Mouse (Mus musculus) midbrain, embryonic 14.5 days (tissue): ENCODE data around the gene Slc39a5. TPM values are rescaled to one million over a fixed set of nuclear protein-coding genes. Genes with fewer than 3 reads are reported as not detected.

ENCODE experiments used
- ATAC-seq: fragments of 200-750 bp; cut with Nextera tagmentation; 2 replicates; pipeline ENCODE4 v1.8.0; 2017; ENCODE audit warnings: moderate number of reproducible peaks, moderate library complexity; ENCODE audit not compliant: low FRiP score, low TSS enrichment
- DNase-seq: peaks from one replicate; pipeline ENCODE4 v3.0.0-alpha.2; 2015
- H3K27ac ChIP-seq: fragments of 300-500 bp; sonication (generic); replicated peaks from 2 replicates; pipeline ENCODE4 v1.5.1; 2014; ENCODE audit warnings: mild to moderate bottlenecking, low read depth, low read length, moderate library complexity
- H3K27me3 ChIP-seq: fragments of 300-500 bp; sonication (generic); 2 replicates; pipeline ENCODE4 v1.6.1; 2014; ENCODE audit warnings: low read length, control low read depth, mixed read lengths; ENCODE audit not compliant: control insufficient read depth, insufficient read depth
- H3K36me3 ChIP-seq: fragments of 300-500 bp; sonication (generic); 2 replicates; pipeline ENCODE4 v1.6.1; 2014; ENCODE audit warnings: low read length, control low read depth; ENCODE audit not compliant: control insufficient read depth, insufficient read depth
- H3K4me1 ChIP-seq: fragments of 300-500 bp; sonication (generic); 2 replicates; pipeline ENCODE4 v1.6.1; 2014; ENCODE audit warnings: mild to moderate bottlenecking, antibody characterized with exemption, low read length, control low read depth; ENCODE audit not compliant: control insufficient read depth, insufficient read depth
- H3K4me2 ChIP-seq: fragments of 300-500 bp; sonication (generic); 2 replicates; pipeline ENCODE4 v1.6.1; 2014; ENCODE audit warnings: mild to moderate bottlenecking, low read length, moderate library complexity
- H3K4me3 ChIP-seq: fragments of 300-500 bp; sonication (generic); replicated peaks from 2 replicates; pipeline ENCODE4 v1.5.1; 2014; ENCODE audit warnings: low read depth, low read length
- H3K9ac ChIP-seq: fragments of 300-500 bp; sonication (generic); replicated peaks from 2 replicates; pipeline ENCODE4 v1.6.1; 2014; ENCODE audit warnings: mild to moderate bottlenecking, low read length, moderate library complexity
- H3K9me3 ChIP-seq: fragments of 300-500 bp; sonication (generic); 2 replicates; pipeline ENCODE4 v1.6.1; 2016; ENCODE audit warnings: low read length, control low read depth, mixed read lengths; ENCODE audit not compliant: control insufficient read depth
- WGBS: fragments of 180-500 bp; shearing (Covaris S2); extraction: QIAGEN DNeasy Blood & Tissue Kit; methylation state at CpG from one replicate; pipeline ENCODE4 v1.1.7; 2014; 5-methylcytosine and 5-hydroxymethylcytosine counted together
- polyA plus RNA-seq: library from polyadenylated mRNA; unstranded; fragments of >200 nt; fragmentation: Nextera tagmentation; extraction: Ambion mirVana; gene quantifications from 2 replicates; pipeline ENCODE4 v1.2.1, GENCODE M21; 2014

Slc39a5 gene
- polyA plus RNA-seq, 1 experiment from 2014 or later: not detected

- no peaks in the 10 kb centered on the region for H3K27me3 ChIP-seq
- no peak overlapping the region for H3K27ac ChIP-seq
- ATAC-seq (no peak), DNase-seq (no peak)
- no peaks in the 10 kb centered on the region for H3K9me3 ChIP-seq
- H3K4me3 ChIP-seq: no peak overlapping the region
- H3K4me1 ChIP-seq: no peaks in the 10 kb centered on the region
- 95% methylated on average over 7 of the region's 7 CpGs for WGBS
- H3K9ac ChIP-seq: no peak overlapping the region
- H3K36me3 ChIP-seq: peaks cover 98% of the 10 kb centered on the region
- no peak overlapping the region for H3K4me2 ChIP-seq
These were observed 15.1 kb downstream of the Slc39a5 start for GRCm38 (mm10) chr10:128385902-128386301.

DNA sequence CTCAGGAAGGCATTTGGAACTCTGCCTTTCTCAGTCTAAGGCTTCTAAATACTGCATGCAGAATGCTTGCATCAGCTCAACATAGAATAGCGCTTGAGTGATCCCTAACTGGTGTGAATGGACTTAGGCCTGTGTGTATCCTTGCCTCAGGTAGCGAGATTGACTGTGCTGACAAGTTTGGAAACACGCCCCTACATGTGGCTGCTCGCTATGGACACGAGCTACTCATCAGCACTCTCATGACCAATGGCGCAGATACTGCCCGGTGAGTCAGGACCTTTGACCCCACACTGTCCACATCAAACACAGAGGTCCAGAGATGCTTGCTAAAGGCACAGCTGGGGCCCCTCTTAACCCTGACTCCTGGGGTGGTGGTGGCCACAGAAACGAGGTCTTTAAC lies 18.5 kb downstream of the Slc39a5 start:
- Histone ChIP-seq H3K4me3 (no peak overlapping the region), H3K27me3 (no peaks in the 10 kb centered on the region), H3K4me1 (peaks cover 11% of the 10 kb centered on the region), H3K36me3 (peaks cover 91% of the 10 kb centered on the region), H3K9ac (no peak overlapping the region), H3K4me2 (no peak overlapping the region), H3K9me3 (no peaks in the 10 kb centered on the region), H3K27ac (no peak overlapping the region)
- ATAC-seq: no peak
- DNase-seq: no peak
- WGBS: 88% methylated on average over 8 of the region's 8 CpGs

- Histone ChIP-seq H3K4me2 (no peak overlapping the region), H3K27me3 (no peaks in the 10 kb centered on the region), H3K4me3 (no peak overlapping the region), H3K9ac (no peak overlapping the region), H3K36me3 (peaks cover 71% of the 10 kb centered on the region), H3K27ac (no peak overlapping the region), H3K9me3 (no peaks in the 10 kb centered on the region), H3K4me1 (peaks cover 15% of the 10 kb centered on the region)
- DNase-seq: no peak
- no peak for ATAC-seq
- WGBS: 88% methylated on average over 5 of the region's 5 CpGs
These were observed 20.5 kb downstream of the Slc39a5 start for GRCm38 (mm10) chr10:128380565-128380964.

DNA sequence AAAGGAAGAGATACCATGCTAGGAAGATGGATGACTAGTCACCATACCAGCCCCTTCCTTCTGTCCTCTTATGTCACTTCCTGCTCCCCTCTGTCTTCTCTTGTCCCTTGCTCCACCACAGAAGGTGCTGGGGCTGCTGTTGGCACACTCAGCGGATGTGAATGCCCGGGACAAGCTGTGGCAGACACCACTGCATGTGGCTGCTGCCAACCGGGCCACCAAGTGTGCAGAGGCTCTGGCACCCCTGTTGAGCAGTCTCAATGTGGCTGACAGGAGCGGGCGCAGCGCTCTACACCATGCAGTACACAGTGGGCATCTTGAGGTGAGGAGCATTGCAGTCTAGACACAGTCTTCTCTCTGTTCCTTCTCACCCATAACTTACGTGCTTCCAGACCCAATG lies 21.8 kb downstream of the Slc39a5 start:
- DNase-seq: no peak
- H3K4me1 ChIP-seq: peaks cover 15% of the 10 kb centered on the region
- ATAC-seq: no peak
- no peaks in the 10 kb centered on the region for H3K9me3 ChIP-seq
- H3K27ac ChIP-seq: no peak overlapping the region
- H3K4me2 ChIP-seq: no peak overlapping the region
- no peaks in the 10 kb centered on the region for H3K27me3 ChIP-seq
- WGBS: 99% methylated on average over 7 of the region's 7 CpGs
- H3K36me3 ChIP-seq: peaks cover 58% of the 10 kb centered on the region
- no peak overlapping the region for H3K4me3 ChIP-seq
- no peak overlapping the region; the same call in 1 of the 2 replicates for H3K9ac ChIP-seq

DNA sequence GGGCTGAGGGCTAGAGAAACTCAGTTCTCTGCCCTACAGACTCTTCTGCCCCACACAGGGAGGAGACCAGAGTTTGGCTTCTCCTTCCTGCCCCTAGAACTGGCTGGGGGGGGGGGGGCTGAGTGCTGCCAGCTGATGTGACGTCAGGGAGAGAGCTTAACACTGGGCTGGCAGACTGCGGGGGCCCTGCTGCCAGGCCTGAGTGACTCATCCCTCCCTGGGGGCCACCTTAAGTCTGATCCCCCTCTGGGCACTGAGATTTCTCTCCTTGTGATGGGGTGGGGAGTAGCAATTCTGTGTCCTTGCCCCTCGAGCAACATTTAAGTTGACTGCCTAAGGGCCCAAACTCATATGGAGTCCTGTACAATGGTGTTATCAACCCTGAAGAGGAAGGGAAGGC lies 22.6 kb downstream of the Slc39a5 start:
- ATAC-seq: no peak
- peak overlapping the region; percentile 79 for H3K4me2 ChIP-seq
- WGBS: 30% methylated on average over 3 of the region's 3 CpGs
- DNase-seq: no peak
- peaks cover 15% of the 10 kb centered on the region for H3K4me1 ChIP-seq
- H3K36me3 ChIP-seq: peaks cover 50% of the 10 kb centered on the region
- peak overlapping the region; percentile 99 for H3K9ac ChIP-seq
- no peaks in the 10 kb centered on the region for H3K27me3 ChIP-seq
- H3K27ac ChIP-seq: peak overlapping the region; percentile 96; the same call in 1 of the 2 replicates
- H3K4me3 ChIP-seq: peak overlapping the region; percentile 99
- H3K9me3 ChIP-seq: no peaks in the 10 kb centered on the region

- H3K36me3 ChIP-seq: peaks cover 46% of the 10 kb centered on the region
- no peaks in the 10 kb centered on the region for H3K9me3 ChIP-seq
- H3K4me3 ChIP-seq: peak overlapping the region; percentile 99
- no peaks in the 10 kb centered on the region for H3K27me3 ChIP-seq
- H3K27ac ChIP-seq: peak overlapping the region; percentile 96
- H3K4me2 ChIP-seq: peak overlapping the region; percentile 79
- no peak for DNase-seq
- H3K4me1 ChIP-seq: peaks cover 15% of the 10 kb centered on the region
- WGBS: 57% methylated on average over 14 of the region's 14 CpGs
- H3K9ac ChIP-seq: peak overlapping the region; percentile 99
- no peak for ATAC-seq
These were observed 23.0 kb downstream of the Slc39a5 start for GRCm38 (mm10) chr10:128377940-128378448.

DNA sequence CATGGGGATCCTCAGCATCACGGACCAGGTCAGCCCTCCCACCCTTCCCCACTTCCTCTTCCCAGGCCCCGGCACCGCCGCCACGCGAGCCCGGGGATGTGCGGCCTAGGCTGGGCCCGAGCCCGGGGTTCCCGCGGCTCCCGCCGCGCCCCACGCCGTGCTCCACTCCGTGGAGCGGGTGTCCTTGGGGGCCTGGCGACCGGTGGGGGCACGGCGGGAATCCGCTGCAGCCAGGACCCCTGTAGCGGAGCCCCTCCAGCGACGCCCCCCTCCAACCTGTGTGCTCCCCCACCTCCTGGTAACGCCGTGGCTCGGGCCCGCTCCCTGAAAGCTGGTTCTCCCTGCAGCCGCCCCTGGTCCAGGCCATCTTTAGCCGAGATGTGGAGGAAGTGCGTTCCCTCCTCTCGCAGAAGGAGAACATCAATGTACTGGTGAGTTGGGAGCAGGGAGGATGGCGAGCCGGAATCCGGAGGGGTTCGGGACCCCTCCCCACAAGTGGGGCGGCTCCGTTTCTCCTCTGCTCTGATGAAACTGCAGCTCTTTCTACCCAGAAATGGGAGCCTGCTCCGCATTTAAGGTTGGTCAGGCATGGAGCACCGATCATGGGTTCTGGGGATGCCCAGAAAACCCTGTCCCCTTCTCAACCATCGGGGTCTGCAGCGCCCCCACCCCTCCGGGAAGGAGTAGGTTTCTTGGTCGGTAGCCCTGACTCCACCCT lies 23.6 kb downstream of the Slc39a5 start:
- ATAC-seq: peak; percentile 79
- under 1% methylated on average over 46 of the region's 47 CpGs for WGBS
- H3K36me3 ChIP-seq: peaks cover 40% of the 10 kb centered on the region
- H3K4me3 ChIP-seq: peak overlapping the region; percentile 99
- no peaks in the 10 kb centered on the region for H3K9me3 ChIP-seq
- H3K27me3 ChIP-seq: no peaks in the 10 kb centered on the region
- peak overlapping the region; percentile 99 for H3K9ac ChIP-seq
- H3K27ac ChIP-seq: peak overlapping the region; percentile 96
- DNase-seq: peak; percentile 79
- peaks cover 15% of the 10 kb centered on the region for H3K4me1 ChIP-seq
- H3K4me2 ChIP-seq: peak overlapping the region; percentile 79

GRCm38 (mm10) chr10:128376455-128377211 lies 24.4 kb downstream of the Slc39a5 start, which contains the start of gene Ankrd52:
Gene Ankrd52, plus strand, starts transcription at chr10:128377115.
- peak within 1 kb of the TSS; percentile 99 for H3K9ac ChIP-seq
- no peaks in the 10 kb centered on the region for H3K9me3 ChIP-seq
- H3K36me3 ChIP-seq: peaks cover 32% of the 10 kb centered on the region
- H3K27me3 ChIP-seq: no peaks in the 10 kb centered on the region
- H3K4me3 ChIP-seq: peak within 1 kb of the TSS; percentile 99
- peak; percentile 93 for ATAC-seq
- DNase-seq: peak; percentile 92
- peaks cover 15% of the 10 kb centered on the region for H3K4me1 ChIP-seq
- WGBS: under 1% methylated on average over 48 of the region's 73 CpGs
- H3K27ac ChIP-seq: peak within 1 kb of the TSS; percentile 96
- peak within 1 kb of the TSS; percentile 79 for H3K4me2 ChIP-seq
